Mouse (Mus musculus): ENCODE results near the gene Nsd1. TPM values are rescaled to one million over a fixed set of nuclear protein-coding genes. Genes with fewer than 3 reads are reported as not detected.

The Nsd1 gene
- polyA plus RNA-seq, 1 experiment from 2014 or later, result 52.3 TPM

DNA sequence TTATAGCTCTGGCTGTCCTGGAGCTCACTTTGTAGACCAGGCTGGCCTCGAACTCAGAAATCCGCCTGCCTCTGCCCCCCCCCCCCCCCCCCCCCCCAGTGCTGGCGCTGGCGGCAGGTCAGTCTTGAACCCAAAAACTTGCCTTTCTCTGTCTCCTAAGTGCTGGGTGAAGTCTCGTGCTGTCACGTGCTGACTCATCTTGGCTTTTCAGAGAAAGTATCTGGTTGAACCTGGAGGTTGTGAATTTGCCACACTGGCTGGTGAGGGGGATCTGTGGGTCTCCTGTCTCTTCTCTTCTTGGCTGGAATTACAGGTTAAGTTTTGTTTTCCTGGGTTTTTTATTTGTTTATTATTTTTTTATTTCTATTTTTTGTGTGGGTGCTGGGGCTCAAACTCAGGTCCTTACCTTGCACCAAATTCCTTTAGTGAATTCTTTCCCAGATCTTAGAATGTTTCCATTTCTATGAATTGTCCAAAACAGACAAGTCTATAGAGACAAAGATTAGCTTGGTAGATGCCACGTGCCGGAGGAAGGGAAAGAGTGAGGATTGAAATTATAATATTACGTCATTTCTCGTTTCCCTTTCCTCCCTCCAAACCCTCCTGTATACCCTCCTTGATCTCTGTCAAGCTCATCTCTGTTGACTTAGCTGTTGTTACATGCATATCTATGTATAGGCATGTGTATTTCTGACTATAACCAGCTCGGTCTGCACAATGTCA, 4.8 kb upstream of the Nsd1 start:
- Histone ChIP-seq H3K27me3 (replicated peaks; ENCODE audit: control insufficient read depth, insufficient read depth, low read length) (no peaks in the 10 kb centered on the region), H3K9me3 (replicated peaks; ENCODE audit: control insufficient read depth, low read length) (no peaks in the 10 kb centered on the region), H3K4me1 (ENCODE audit: control insufficient read depth, insufficient read depth, low read length) (no peaks in the 10 kb centered on the region), H3K9ac (ENCODE audit: low read length) (no peak overlapping the region), H3K36me3 (ENCODE audit: control insufficient read depth, insufficient read depth, low read length) (no peaks in the 10 kb centered on the region), H3K4me2 (ENCODE audit: low read length) (no peak overlapping the region), H3K4me3 (ENCODE audit: low read depth, low read length) (no peak overlapping the region), H3K27ac (ENCODE audit: low read depth, low read length) (no peak overlapping the region)
- ATAC-seq (no peak), DNase-seq (ENCODE audit: low spot score) (no peak)
- WGBS, result 91% methylated on average over 9 of the region's 11 CpGs

DNA sequence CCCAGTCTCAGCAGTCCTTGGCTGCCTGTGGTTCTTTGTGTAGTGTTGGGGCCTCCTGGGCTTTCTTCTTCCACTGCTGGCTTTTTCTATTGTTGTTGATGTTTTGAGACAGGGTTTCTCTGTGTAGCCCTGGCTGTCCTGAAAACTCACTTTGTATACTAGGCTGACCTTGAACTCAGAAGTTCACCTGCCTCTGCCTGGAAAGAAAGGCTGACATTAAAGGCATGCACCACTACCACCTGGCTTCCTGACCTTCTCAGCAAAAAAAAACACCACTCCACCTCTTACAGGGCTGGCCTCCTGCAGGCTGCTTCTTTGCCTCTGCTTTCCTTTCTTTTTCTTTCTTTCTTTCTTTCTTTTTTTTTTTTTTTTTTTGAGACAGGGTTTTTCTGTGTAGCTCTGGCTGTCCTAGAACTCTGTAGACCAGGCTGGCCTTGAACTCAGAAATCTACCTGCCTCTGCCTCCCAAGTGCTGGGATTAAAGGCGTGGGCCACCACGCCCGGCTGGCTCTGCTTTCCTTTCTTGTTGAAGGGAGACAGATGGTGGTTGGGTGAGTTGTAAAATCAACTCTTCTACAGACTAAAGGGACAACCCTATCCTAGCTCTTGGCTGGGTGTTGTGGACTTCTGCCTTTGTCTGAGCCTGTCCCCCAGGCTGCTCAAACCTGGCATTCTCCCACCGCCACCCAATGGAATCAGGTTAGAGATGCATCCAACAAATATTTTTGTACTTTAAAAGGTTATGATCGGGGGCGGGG, 4.0 kb upstream of the Nsd1 start:
- Histone ChIP-seq H3K27me3 (replicated peaks; ENCODE audit: control insufficient read depth, insufficient read depth, low read length) (no peaks in the 10 kb centered on the region), H3K27ac (ENCODE audit: low read depth, low read length) (no peak overlapping the region), H3K36me3 (ENCODE audit: control insufficient read depth, insufficient read depth, low read length) (no peaks in the 10 kb centered on the region), H3K9ac (ENCODE audit: low read length) (no peak overlapping the region), H3K4me1 (ENCODE audit: control insufficient read depth, insufficient read depth, low read length) (peaks cover 4% of the 10 kb centered on the region), H3K9me3 (replicated peaks; ENCODE audit: control insufficient read depth, low read length) (no peaks in the 10 kb centered on the region), H3K4me3 (ENCODE audit: low read depth, low read length) (no peak overlapping the region), H3K4me2 (ENCODE audit: low read length) (no peak overlapping the region)
- ATAC-seq (no peak), DNase-seq (ENCODE audit: low spot score) (no peak)
- 96% methylated on average over 6 of the region's 6 CpGs for WGBS

DNA sequence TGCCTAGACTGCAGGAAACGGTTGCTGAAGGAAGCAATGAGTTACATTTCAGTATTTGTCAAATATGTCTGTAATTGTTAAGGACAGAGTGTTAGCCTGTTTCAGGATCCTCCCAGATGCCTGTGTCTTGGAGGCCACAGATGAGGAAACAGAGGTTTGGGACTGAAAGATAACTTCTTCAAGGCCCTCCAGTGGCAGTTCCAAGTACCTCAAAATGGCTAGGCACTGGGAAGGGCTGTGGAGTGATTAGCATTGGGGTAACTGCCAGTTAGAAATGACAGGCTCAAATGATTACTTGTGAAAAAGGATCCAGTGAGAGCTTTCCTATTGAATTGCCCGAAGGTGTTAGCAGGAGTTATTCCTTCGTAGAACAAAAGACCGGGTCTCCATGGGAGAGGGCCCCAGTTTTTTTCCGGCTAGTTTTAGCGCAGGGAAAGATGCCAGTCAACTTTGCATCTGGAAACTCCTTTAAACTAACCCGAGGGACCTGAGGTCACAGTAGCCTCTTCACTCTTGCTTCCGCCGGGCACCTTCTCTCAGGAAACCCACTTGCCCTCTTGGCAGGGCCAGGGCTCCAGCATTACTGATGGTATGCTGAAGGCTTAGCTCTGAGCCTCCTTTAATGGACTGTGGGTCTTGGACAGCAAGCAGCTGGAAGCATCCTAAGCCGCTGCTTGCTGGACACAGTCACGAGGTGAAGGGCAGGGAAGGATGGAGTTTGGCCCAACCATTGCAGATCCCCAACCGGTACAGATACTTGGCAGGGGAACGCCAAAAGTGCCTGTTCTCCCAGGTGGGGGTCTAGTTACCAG, 539 bp upstream of the Nsd1 start:
- H3K4me2 ChIP-seq (ENCODE audit: low read length), result no peak overlapping the region
- 65% methylated on average over 13 of the region's 13 CpGs for whole genome bisulfite sequencing

DNA sequence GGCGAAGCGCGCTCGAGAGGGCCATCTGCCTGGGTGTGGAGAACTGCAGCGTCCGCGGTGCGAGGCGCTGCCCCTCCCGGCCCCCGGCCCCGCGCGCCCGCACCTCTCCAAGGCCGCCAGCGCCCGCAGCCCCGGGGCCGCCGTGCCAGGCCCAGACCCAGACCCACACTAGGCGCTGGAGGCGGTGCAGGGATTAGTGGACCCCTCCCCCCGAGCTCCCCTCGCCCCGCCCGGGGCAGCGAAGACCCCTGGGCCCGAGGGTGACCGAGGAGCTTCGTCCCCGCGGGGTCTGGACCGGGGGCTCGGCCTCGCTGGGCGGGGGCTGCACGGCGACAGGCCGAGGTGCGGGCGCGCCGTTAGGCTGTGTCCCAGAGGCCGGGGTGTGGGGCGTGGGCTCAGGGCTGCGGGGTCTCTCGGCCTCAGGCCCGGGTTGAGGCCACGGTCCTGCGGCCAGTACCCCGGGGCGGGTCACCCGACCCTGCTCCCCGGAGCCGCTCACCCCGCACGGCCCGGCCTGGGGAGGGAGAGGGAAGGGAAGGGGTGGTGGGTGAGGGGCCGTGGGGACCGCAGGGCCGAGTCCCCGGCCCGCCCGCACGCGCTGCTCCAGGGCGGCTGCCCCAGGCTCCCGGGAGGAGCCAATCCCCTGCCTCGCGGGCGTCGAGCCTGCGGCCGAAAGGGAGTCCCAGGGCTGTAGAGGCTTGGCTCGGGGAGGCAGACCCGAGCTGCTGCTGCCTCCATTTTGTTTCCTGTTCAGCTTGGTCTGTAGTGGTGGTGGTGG, 800 bp downstream of the Nsd1 start:
- 2% methylated on average over 57 of the region's 77 CpGs for WGBS
- Histone ChIP-seq H3K36me3 (ENCODE audit: control insufficient read depth, insufficient read depth, low read length) (peaks cover 16% of the 10 kb centered on the region), H3K4me3 (ENCODE audit: low read depth, low read length) (peak overlapping the region; percentile 79), H3K4me2 (ENCODE audit: low read length) (peak overlapping the region; percentile 87), H3K9me3 (replicated peaks; ENCODE audit: control insufficient read depth, low read length) (no peaks in the 10 kb centered on the region), H3K9ac (ENCODE audit: low read length) (peak overlapping the region; percentile 96), H3K27me3 (replicated peaks; ENCODE audit: control insufficient read depth, insufficient read depth, low read length) (no peaks in the 10 kb centered on the region), H3K27ac (ENCODE audit: low read depth, low read length) (peak overlapping the region; percentile 97), H3K4me1 (ENCODE audit: control insufficient read depth, insufficient read depth, low read length) (peaks cover 29% of the 10 kb centered on the region)
- ATAC-seq (peak; percentile 45), DNase-seq (ENCODE audit: low spot score) (peak; percentile 64)

More for the DNA sequence above, 539 bp upstream of the Nsd1 start:
- DNase-seq (ENCODE audit: low spot score) (peak; percentile 16), ATAC-seq (no peak)
- H3K4me3 ChIP-seq (ENCODE audit: low read depth, low read length), result no peak overlapping the region
- no peak overlapping the region for H3K9ac ChIP-seq (ENCODE audit: low read length)
- peaks cover 9% of the 10 kb centered on the region for H3K36me3 ChIP-seq (ENCODE audit: control insufficient read depth, insufficient read depth, low read length)
- H3K9me3 ChIP-seq (replicated peaks; ENCODE audit: control insufficient read depth, low read length), result no peaks in the 10 kb centered on the region
- no peaks in the 10 kb centered on the region for H3K27me3 ChIP-seq (replicated peaks; ENCODE audit: control insufficient read depth, insufficient read depth, low read length)
- H3K4me1 ChIP-seq (ENCODE audit: control insufficient read depth, insufficient read depth, low read length), result peaks cover 18% of the 10 kb centered on the region
- no peak overlapping the region for H3K27ac ChIP-seq (ENCODE audit: low read depth, low read length)

DNA sequence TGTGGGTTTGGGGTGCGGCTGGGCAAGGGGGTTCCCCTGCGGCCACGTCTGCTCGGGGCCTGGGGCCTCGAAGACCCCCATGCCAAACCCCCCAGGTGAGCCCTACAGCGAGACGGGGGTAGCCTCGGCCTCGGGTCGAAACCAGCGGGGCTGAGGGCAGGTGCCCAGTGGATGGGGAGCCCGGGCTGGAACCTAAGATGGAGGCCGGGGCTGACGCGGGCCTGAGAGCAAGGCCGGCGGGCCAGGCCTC, 1.3 kb downstream of the Nsd1 start:
- Histone ChIP-seq H3K4me3 (ENCODE audit: low read depth, low read length) (peak overlapping the region; percentile 79), H3K36me3 (ENCODE audit: control insufficient read depth, insufficient read depth, low read length) (peaks cover 17% of the 10 kb centered on the region), H3K27me3 (replicated peaks; ENCODE audit: control insufficient read depth, insufficient read depth, low read length) (no peaks in the 10 kb centered on the region), H3K9me3 (replicated peaks; ENCODE audit: control insufficient read depth, low read length) (no peaks in the 10 kb centered on the region), H3K27ac (ENCODE audit: low read depth, low read length) (peak overlapping the region; percentile 97), H3K4me2 (ENCODE audit: low read length) (peak overlapping the region; percentile 87), H3K4me1 (ENCODE audit: control insufficient read depth, insufficient read depth, low read length) (peaks cover 34% of the 10 kb centered on the region), H3K9ac (ENCODE audit: low read length) (peak overlapping the region; percentile 96)
- ATAC-seq (peak; percentile 62), DNase-seq (ENCODE audit: low spot score) (no peak)
- 0% methylated on average over 17 of the region's 17 CpGs for WGBS

DNA sequence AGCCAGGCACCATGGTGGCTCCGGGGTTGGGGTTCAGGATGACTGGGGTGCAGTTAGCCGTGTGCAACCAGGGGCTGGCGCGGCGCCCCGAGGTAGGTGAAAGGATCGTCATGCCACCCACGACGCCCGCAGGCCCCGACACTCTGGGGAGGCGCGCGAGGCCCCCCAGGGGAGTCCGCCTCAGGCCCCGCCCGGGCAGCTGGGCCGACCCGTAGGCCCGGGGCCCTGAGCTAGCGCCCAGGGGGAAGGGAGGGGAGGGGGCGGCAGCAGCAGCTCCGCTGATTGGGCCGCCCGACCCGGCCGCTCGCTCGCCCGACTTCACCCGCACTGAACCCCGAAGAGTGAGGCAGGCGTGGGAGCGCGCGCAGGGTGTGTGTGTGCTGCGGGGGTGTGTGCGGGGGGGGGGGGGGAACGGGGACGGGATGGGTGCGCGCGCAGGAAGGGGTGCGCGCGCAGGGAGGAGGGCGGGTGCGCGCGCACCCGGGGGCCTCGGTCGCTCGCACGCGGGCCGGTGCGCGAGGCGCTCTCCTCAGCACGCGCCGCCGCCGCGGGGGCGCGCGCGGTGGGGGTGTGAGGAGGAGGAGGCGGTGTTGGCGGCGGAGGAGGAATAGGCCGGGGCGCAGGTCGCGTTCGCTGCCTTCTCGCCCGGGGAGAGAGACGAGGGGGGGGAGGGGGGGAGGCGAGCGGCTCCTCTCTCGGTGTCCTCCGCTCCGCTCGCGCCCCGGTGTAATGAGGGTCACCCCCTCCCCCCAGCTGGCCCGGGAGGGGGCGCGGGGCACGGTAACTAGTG, 1.8 kb downstream of the Nsd1 start:
- H3K4me3 ChIP-seq (ENCODE audit: low read depth, low read length), result peak overlapping the region; percentile 79
- ATAC-seq (peak; percentile 78), DNase-seq (ENCODE audit: low spot score) (peak; percentile 95)
- peaks cover 39% of the 10 kb centered on the region for H3K4me1 ChIP-seq (ENCODE audit: control insufficient read depth, insufficient read depth, low read length)
- peak overlapping the region; percentile 96 for H3K9ac ChIP-seq (ENCODE audit: low read length)
- peak overlapping the region; percentile 97 for H3K27ac ChIP-seq (ENCODE audit: low read depth, low read length)
- H3K27me3 ChIP-seq (replicated peaks; ENCODE audit: control insufficient read depth, insufficient read depth, low read length), result no peaks in the 10 kb centered on the region
- H3K36me3 ChIP-seq (ENCODE audit: control insufficient read depth, insufficient read depth, low read length), result peaks cover 20% of the 10 kb centered on the region
- peak overlapping the region; percentile 87 for H3K4me2 ChIP-seq (ENCODE audit: low read length)
- WGBS, result 0% methylated on average over 26 of the region's 93 CpGs
- H3K9me3 ChIP-seq (replicated peaks; ENCODE audit: control insufficient read depth, low read length), result no peaks in the 10 kb centered on the region

DNA sequence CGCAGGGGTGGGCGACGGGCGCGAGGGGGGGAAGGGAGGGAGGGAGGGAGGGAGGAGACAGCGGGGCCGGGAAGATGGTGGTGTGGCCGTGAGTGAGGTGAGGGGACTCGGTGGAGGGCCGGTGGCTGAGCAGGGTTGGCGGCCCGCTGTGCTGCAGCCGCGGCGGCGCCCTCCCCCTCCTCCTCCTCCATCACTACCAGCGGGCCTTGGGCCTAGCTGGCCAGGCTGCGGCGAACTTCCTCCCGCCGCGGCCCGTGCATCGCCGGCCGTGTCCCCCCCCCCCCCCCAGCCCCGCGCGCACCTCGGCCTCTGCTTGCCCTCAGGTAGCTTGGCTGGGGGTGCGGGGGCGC, 2.4 kb downstream of the Nsd1 start:
- no peaks in the 10 kb centered on the region for H3K27me3 ChIP-seq (replicated peaks; ENCODE audit: control insufficient read depth, insufficient read depth, low read length)
- peaks cover 22% of the 10 kb centered on the region for H3K36me3 ChIP-seq (ENCODE audit: control insufficient read depth, insufficient read depth, low read length)
- DNase-seq (ENCODE audit: low spot score) (no peak), ATAC-seq (peak; percentile 64)
- peak overlapping the region; percentile 96 for H3K9ac ChIP-seq (ENCODE audit: low read length)
- no peaks in the 10 kb centered on the region for H3K9me3 ChIP-seq (replicated peaks; ENCODE audit: control insufficient read depth, low read length)
- no CpG with 5 or more reads among the region's 32 CpGs for WGBS
- peak overlapping the region; percentile 87 for H3K4me2 ChIP-seq (ENCODE audit: low read length)
- peaks cover 40% of the 10 kb centered on the region for H3K4me1 ChIP-seq (ENCODE audit: control insufficient read depth, insufficient read depth, low read length)
- H3K4me3 ChIP-seq (ENCODE audit: low read depth, low read length), result peak overlapping the region; percentile 79
- H3K27ac ChIP-seq (ENCODE audit: low read depth, low read length), result peak overlapping the region; percentile 97

Measured in forebrain, embryonic 14.5 days (tissue).